Mouse (Mus musculus) urinary bladder, postnatal 14 days (tissue): Measurements from ENCODE around the gene Grap.
"Not testable (repeated sequence)": the region's sequence is repeated elsewhere in the genome, so short reads cannot be mapped to it uniquely, and the experiment has no call there.

Experiments used
- DNase-seq: peaks from one replicate; pipeline ENCODE4 v3.0.0; 2021; ENCODE audit warnings: low spot score

Grap gene

GRCm38 (mm10) chr11:61652686-61653447 is at the start of gene Grap:
Gene Grap, plus strand, starts transcription at chr11:61653265.
- DNase-seq = no peak

DNA sequence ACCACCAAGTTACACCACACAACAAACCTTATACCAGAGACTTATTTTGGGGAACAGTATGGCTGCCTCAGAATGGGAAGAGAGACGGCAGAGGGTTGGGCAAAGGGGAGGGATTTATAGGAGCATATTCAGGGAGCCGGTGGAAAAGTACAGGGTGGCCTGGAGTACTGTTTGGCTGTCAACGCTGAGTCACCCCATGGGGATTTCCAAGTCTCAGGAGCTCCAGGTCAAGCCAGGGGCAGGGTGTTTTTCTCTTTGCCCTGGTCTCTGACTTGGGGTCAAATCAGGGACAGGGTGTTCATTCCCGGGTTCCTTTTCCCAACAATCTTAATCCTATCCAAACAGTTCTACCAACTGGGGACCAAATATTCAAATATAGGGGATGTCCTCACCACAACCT is 45.0 kb upstream of the Grap start:
- DNase-seq = no peak

GRCm38 (mm10) chr11:61611197-61611596 is 41.9 kb upstream of the Grap start:
- no peak for DNase-seq

- no peak for DNase-seq
Observed at GRCm38 (mm10) chr11:61612116-61612635, 40.9 kb upstream of the Grap start.

DNA sequence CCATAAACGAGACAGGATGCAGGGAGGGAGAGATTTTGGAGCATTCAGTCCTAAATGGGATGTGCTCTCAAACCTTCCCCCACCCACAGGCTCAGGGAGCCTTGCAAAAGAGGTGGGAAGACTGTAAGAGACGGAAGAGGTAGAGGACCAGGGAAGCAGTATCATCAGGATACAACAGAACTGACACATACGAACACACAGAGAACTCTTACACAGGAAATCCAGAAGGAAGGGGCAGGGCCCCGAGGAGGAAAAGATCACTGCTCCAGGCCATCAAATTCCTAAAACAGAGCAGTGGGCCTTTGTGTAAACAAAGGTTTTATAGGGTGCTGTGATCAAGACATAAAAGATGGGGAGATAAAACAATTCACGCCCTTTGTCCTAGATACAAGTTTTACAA is 38.7 kb upstream of the Grap start:
- DNase-seq = no peak

DNA sequence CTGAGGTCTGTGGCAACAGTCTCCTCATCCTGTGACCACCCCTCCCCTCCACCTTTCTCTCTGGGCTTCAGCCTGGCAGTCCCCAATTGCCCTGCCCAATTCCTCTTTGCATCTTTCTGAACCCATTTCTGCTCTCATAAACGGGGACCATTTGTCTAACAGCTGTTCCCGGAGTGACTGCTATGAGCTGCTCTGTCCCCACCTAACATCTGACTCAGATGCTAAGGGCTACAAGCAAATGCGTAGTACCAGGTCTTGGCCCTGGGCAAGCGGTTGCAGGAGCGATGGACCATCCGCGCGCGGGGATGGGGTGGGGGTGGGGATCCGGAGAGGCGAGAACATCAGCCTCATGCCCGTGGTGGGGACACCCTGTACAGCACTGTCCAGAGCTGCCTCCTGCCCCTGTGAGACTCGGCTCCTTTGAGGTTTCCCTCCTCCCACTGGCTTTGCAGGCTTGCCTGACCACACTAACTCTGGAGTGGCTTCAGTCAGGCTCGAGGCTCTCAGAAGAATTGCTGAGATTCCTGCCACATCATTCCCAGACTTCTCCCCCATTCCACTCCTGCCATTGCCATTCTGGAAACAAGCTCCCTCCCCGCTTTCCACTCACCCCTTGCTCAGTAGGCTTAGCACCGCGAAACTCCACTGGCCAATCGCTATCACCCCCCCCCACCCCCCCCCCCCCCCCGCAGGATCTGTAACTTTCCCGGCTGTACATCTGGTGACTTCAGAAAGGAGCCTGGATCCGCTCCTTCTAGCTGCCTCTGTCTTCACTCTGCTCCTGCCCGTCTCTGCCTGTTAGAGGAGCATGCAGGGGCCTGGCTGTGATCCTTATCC is 37.2 kb upstream of the Grap start:
- DNase-seq = peak; percentile 29

DNA sequence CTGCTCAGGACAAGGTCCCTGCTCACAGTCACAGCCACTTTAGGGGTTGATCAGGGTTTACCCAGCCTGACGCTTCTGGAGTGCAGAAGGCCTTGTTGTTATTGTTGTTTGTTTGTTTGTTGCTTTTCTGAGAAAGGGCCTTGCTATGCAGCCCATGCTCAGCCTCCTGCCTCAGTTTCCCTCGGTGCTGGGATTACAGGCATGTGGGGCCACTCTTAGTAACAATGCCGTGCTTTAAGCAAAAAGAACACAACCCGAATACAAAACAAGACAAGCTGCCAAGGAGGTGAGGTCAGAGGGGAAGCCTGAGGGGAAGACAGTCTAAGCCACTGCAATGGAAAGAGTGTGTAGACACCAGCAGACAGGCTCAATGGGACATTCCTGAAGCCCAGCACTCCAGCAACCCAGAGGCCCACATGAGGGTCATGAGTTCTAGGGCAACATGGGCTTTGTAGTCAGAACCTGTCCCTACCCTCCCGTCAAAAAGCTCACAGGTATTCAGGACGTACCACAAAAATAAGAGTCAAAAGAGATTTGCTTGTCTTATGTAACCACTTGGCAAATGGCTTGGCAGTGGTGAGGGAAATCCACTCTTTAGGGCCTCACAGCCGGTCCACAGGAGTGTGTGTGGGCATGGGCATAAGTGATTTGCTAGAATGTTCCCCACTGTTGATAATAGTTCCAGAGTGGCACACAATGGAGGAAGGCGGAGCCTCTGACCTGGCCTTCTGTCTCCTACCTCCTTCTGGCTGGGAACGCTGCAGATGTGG is 36.4 kb upstream of the Grap start:
- DNase-seq = no peak

DNA sequence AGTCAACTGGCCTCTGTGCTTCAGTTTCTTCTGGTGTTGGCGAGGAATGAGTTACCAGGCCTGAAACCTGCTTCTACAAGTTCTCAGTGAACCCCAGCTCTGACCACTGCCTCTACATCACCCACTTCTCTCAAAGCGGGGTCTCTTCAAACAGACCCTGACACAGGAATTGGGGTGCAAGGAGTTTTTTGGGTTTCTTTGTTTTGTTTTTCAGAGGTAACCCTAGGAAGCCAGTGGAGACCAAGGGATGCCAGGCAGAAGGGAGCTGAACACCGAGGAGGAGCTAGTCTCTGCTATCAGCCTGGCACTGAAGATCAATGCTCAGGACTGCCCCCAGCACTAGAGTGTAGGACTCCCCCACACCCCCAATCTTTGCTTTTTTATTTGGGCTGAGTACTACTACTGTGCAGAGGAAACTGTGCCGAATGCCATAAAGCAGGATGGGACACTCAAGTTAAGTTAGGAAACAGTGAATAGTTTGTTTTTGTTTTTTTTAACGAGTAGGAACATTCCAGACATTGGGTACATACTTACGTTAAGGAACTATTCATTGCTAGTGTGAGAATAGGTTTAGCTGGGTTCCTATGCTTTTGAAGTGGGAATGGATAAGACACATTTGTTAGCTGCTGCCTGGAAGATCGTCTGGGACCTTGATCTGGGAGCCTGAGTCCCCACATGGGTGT is 35.6 kb upstream of the Grap start:
- no peak for DNase-seq

DNA sequence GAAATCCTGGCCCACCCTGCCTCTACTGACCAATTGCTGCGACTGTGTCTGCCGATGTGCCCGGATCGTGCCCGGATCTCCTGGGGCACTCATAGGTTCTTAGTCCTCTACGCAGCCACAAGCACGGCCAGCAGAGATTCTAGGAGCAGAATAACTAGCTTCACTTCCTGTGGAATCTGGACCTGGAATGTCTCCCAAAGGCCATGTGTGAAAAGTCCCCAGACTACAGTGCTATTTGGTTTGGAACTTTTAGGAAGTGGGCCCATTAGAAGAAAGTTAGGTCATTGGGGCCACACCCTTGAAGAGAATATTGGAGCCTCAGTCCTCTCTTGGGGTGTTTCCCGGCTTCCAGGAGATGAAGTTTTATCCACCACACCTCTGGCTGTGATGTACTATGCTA is 34.9 kb upstream of the Grap start:
- no peak for DNase-seq

DNA sequence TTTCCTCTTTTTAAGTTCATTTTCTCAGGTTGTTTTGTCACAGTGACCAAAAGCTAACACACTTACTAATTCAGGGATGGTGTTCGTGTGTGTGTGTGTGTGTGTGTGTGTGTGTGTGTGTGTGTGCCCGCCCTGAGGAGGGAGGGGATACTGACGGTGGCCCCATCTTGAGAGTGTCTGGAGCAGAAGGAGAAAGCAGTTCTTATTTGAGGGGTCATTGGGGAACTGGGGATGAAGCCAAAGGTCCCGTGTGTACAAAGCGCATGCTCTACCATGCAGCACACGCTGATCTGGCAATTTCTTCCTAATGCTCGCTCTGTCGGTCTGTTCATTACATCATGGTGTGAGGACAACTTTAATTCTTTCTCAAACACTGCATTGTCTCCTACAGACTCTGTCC is 34.5 kb upstream of the Grap start:
- DNase-seq = no peak

DNA sequence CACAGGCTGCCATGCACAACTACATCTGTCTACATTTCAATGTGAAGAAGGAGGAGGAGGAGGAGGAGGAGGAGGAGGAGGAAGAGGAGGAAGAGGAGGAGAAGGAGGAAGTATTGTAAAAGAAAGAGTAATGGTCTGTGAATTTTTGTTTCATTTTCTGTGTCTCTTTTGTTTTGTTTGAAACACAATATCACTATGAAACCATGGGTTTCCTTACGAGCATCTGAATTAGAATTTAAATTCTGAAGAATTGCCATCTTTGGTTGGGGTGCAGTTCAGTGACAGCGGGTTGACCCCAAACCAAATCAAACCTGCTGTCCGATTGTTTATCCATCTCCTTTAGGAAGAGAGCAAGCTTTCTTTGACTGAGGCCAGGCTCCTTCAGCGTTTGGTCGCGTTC is 33.7 kb upstream of the Grap start:
- no peak for DNase-seq

DNA sequence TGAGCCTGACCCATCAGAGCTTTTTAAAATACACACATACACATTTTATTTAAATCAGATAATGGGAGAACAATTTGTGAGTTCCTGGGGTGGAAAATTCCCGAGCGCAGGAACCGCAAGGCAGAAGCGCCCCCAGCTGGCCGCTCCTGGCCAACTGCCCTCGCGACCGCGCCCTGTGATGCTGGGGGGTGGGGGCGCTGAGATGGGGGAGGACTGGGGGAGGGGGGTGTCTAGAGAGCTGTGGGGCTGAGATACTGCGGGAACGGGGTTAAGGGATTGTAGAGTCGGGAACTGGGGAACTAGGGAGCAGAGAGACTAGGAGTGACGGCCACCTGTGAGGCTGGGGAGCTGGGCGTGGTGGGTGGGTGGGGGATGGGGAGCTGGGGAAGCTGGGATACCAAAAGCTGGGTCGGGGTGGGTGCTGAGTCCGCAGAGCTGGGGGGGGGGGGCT is 33.2 kb upstream of the Grap start:
- DNase-seq = peak; percentile 75

DNA sequence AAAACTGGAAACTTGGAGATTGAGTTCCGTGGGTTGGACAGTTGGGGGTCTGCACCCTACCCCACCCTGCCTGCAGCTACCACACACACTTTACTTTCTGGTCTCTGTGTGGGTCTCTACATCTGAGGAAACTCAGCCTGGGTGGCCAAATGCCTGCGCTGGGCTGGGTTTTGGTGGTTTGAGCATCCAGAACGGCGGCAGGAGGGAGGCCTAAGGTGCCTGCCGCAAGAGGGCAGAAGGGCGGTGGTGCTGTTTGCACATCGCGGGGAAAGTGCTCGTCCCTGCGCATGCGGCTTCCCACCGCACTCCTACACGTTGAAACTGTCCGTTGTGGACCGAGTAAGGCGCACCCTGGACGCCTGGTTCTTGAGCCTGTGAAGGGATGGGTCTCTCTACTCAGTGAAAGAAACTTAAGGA is 32.8 kb upstream of the Grap start:
- peak; percentile 94 for DNase-seq

- DNase-seq = no peak
Observed at GRCm38 (mm10) chr11:61620762-61621161, 32.3 kb upstream of the Grap start.

GRCm38 (mm10) chr11:61625136-61625535 is 27.9 kb upstream of the Grap start:
- no peak for DNase-seq

GRCm38 (mm10) chr11:61626509-61626908 is 26.6 kb upstream of the Grap start:
- no peak for DNase-seq

GRCm38 (mm10) chr11:61629621-61630020 is 23.4 kb upstream of the Grap start:
- no peak for DNase-seq

DNA sequence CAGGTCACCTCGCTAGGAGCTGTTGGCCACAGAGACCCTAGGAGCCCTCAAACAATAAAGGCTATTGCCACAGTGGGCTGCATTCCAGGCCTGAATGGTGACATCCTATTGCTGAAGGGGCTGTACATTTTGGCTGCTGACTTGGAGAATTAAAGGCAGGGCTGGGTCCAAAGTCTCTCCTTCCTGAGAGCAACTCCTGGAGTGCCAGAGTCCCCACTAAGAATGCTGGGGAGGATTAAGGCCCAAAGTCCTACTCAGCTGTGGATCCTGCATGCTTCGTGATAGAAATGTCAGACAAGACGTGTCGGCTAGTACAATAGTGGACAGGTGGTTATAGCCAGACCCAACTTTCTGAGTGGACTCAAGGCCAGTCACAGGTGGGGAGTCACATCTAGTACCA is 16.8 kb upstream of the Grap start:
- not testable (repeated sequence) for DNase-seq

DNA sequence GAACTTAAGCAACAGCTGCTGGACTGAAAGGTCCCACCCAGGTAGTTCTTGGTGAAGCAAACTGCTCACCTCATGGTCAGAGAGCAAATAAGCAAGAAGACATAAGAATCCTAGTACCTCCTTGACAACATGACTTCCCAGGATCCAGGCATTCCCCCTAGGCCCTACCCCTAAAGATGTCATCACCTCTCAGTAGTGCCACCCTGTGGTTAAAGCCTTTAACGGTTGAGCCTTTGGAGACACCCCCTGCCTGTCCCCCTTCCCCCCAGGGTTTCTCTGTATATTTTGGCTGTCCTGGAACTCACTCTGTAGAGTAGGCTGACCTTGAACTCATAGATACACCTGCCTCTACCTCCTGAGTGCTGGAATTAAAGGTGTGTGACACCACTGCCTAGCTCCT is 15.7 kb upstream of the Grap start:
- DNase-seq = no peak

- no peak for DNase-seq
Observed at GRCm38 (mm10) chr11:61637856-61638255, 15.2 kb upstream of the Grap start.

DNA sequence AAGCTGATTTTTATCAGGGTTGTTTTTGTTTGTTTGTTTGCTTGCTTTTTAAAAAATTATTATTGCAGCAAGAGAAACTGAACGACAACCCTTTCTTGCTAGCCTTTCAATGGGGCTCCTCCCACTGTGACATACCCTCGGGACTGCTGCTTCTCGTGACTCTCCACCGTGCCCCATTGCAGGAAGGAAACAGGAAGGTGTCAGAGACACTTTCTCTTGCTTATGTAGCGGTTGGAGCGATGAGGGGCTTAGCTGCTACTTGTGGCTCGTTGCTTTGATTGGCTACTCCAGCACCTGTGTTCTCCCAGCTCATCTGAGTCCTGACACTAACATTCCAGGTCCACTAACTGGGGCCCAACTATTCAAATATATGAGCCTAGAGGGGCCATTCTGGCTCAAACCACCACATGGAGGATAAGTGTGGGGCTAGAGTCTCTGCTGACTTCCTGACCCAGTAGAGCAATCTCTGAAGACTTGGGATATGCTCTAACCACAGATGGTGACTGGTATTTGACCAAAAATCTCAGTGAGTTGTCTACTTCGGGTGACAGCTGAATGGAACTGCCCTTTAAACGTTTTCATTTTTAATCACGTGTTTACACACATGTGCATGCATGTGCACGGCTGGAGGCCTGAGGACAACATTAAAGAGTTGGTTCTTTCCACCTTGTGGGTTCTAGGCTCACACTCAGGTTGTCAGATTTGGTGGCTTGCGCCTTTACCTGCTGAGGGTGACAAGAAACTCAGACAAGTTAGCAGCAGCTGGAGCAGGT is 14.1 kb upstream of the Grap start:
- DNase-seq = no peak
